Mouse (Mus musculus) heart, postnatal 0 days (tissue): Measurements from ENCODE around the gene Pde8b. TPM values are rescaled to one million over a fixed set of nuclear protein-coding genes. Genes with fewer than 3 reads are reported as not detected.

Experiments
- ATAC-seq: fragments of 200-750 bp; cut with Nextera tagmentation; 2 replicates; pipeline ENCODE4 v1.8.0; 2017; ENCODE audit warnings: low read depth, moderate number of reproducible peaks, moderate library complexity; ENCODE audit not compliant: insufficient read depth
- DNase-seq: peaks from one replicate; pipeline ENCODE4 v3.0.0-alpha.2; 2016; ENCODE audit warnings: low spot score
- H3K27ac ChIP-seq: fragments of 300-500 bp; sonication (generic); 2 replicates; pipeline ENCODE4 v1.5.1; 2014; ENCODE audit warnings: low read depth, mild to moderate bottlenecking
- H3K27me3 ChIP-seq: fragments of 300-500 bp; sonication (generic); 2 replicates; pipeline ENCODE4 v1.6.1; 2014; ENCODE audit warnings: low read length, mixed read lengths; ENCODE audit not compliant: control insufficient read depth, insufficient read depth
- H3K36me3 ChIP-seq: fragments of 300-500 bp; sonication (generic); replicated peaks from 2 replicates; pipeline ENCODE4 v1.6.1; 2014; ENCODE audit warnings: low read length, mixed read lengths; ENCODE audit not compliant: control insufficient read depth, insufficient read depth
- H3K4me1 ChIP-seq: fragments of 300-500 bp; sonication (generic); 2 replicates; pipeline ENCODE4 v1.6.1; 2014; ENCODE audit warnings: antibody characterized with exemption; ENCODE audit not compliant: control insufficient read depth, insufficient read depth
- H3K4me2 ChIP-seq: fragments of 300-500 bp; sonication (generic); 2 replicates; pipeline ENCODE4 v1.6.1; 2014; ENCODE audit warnings: low read depth, mild to moderate bottlenecking, low read length, moderate library complexity
- H3K4me3 ChIP-seq: fragments of 300-500 bp; sonication (generic); 2 replicates; pipeline ENCODE4 v1.5.1; 2014; ENCODE audit warnings: low read depth, low read length
- H3K9ac ChIP-seq: fragments of 300-500 bp; sonication (generic); replicated peaks from 2 replicates; pipeline ENCODE4 v1.6.1; 2014; ENCODE audit warnings: low read depth, low read length, mixed read lengths
- H3K9me3 ChIP-seq: fragments of 300-500 bp; sonication (generic); replicated peaks from 2 replicates; pipeline ENCODE4 v1.6.1; 2016; ENCODE audit warnings: low read length; ENCODE audit not compliant: control insufficient read depth
- CTCF ChIP-seq: IDR thresholded peaks from 2 replicates; pipeline ENCODE4 v1.5.1; 2016; ENCODE audit warnings: antibody characterized with exemption, control low read depth, low read depth
- EP300 ChIP-seq: IDR thresholded peaks from 2 replicates; pipeline ENCODE4 v1.6.1; 2016; ENCODE audit warnings: antibody characterized with exemption, low read depth
- WGBS: fragments of 180-500 bp; shearing (Covaris S2); extraction: QIAGEN DNeasy Blood & Tissue Kit; methylation state at CpG from one replicate; pipeline ENCODE4 v1.1.7; 2014; 5-methylcytosine and 5-hydroxymethylcytosine counted together
- polyA plus RNA-seq: library from polyadenylated mRNA; unstranded; fragments of >200 nt; fragmentation: Nextera tagmentation; extraction: Ambion mirVana; gene quantifications from 2 replicates; pipeline ENCODE4 v1.2.1, GENCODE M21; 2015
- total RNA-seq: library from RNA; depleted of rRNA; stranded (reverse); fragments of >200 nt; gene quantifications from 2 replicates; pipeline ENCODE4 v1.2.3, GENCODE M21; 2014; ENCODE audit warnings: low replicate concordance

Gene Pde8b
- total and polyA plus RNA-seq, 2 experiments from 2014 or later: 0.98 TPM; not detected in 1

GRCm38 (mm10) chr13:95131041-95131440 lies 119.1 kb downstream of the Pde8b start:
- 67% methylated on average over 1 of the region's 1 CpGs for WGBS
- no peaks in the 10 kb centered on the region for H3K27me3 ChIP-seq

GRCm38 (mm10) chr13:95127288-95127687 lies 122.8 kb downstream of the Pde8b start:
- no peak for TF ChIP-seq EP300
- TF ChIP-seq CTCF: no peak
- no peak overlapping the region for H3K4me2 ChIP-seq
- no peak overlapping the region for H3K27ac ChIP-seq
- no peak overlapping the region for H3K9ac ChIP-seq
- no peak for DNase-seq
- no peaks in the 10 kb centered on the region for H3K27me3 ChIP-seq
- H3K4me1 ChIP-seq: no peaks in the 10 kb centered on the region
- 79% methylated on average over 10 of the region's 10 CpGs for WGBS
- H3K9me3 ChIP-seq: no peaks in the 10 kb centered on the region
- no peaks in the 10 kb centered on the region for H3K36me3 ChIP-seq
- no peak overlapping the region for H3K4me3 ChIP-seq
- ATAC-seq: no peak

More at GRCm38 (mm10) chr13:95131041-95131440, 119.1 kb downstream of the Pde8b start:
- Histone ChIP-seq H3K4me3 (no peak overlapping the region), H3K36me3 (no peaks in the 10 kb centered on the region), H3K4me2 (no peak overlapping the region), H3K9ac (no peak overlapping the region), H3K4me1 (no peaks in the 10 kb centered on the region), H3K27ac (no peak overlapping the region), H3K9me3 (no peaks in the 10 kb centered on the region)
- DNase-seq (no peak), ATAC-seq (no peak)
- TF ChIP-seq CTCF (no peak), EP300 (no peak)

GRCm38 (mm10) chr13:95126801-95127200 lies 123.3 kb downstream of the Pde8b start:
- Histone ChIP-seq H3K27ac (no peak overlapping the region), H3K9ac (no peak overlapping the region), H3K4me1 (no peaks in the 10 kb centered on the region), H3K36me3 (no peaks in the 10 kb centered on the region), H3K4me2 (no peak overlapping the region), H3K27me3 (no peaks in the 10 kb centered on the region), H3K9me3 (no peaks in the 10 kb centered on the region), H3K4me3 (no peak overlapping the region)
- 78% methylated on average over 10 of the region's 10 CpGs for WGBS
- TF ChIP-seq CTCF: no peak
- TF ChIP-seq EP300: no peak
- no peak for ATAC-seq
- no peak for DNase-seq

- TF ChIP-seq CTCF (no peak), EP300 (no peak)
- no peaks in the 10 kb centered on the region for H3K36me3 ChIP-seq
- no peaks in the 10 kb centered on the region for H3K4me1 ChIP-seq
- no peaks in the 10 kb centered on the region for H3K9me3 ChIP-seq
- H3K27me3 ChIP-seq: no peaks in the 10 kb centered on the region
- no peak overlapping the region for H3K9ac ChIP-seq
- no peak overlapping the region for H3K4me3 ChIP-seq
- no peak overlapping the region for H3K27ac ChIP-seq
- ATAC-seq (no peak), DNase-seq (no peak)
- 73% methylated on average over 4 of the region's 4 CpGs for WGBS
- no peak overlapping the region for H3K4me2 ChIP-seq
Observed at GRCm38 (mm10) chr13:95125546-95126215, 124.5 kb downstream of the Pde8b start.

GRCm38 (mm10) chr13:95120570-95120969 lies 129.6 kb downstream of the Pde8b start:
- H3K4me3 ChIP-seq: no peak overlapping the region
- DNase-seq (no peak), ATAC-seq (no peak)
- no peaks in the 10 kb centered on the region for H3K4me1 ChIP-seq
- TF ChIP-seq CTCF (no peak), EP300 (no peak)
- no peak overlapping the region for H3K9ac ChIP-seq
- no peaks in the 10 kb centered on the region for H3K36me3 ChIP-seq
- 79% methylated on average over 4 of the region's 4 CpGs for WGBS
- no peak overlapping the region for H3K4me2 ChIP-seq
- no peaks in the 10 kb centered on the region for H3K9me3 ChIP-seq
- H3K27ac ChIP-seq: no peak overlapping the region
- H3K27me3 ChIP-seq: no peaks in the 10 kb centered on the region

GRCm38 (mm10) chr13:95113763-95114162 lies 136.4 kb downstream of the Pde8b start:
- Histone ChIP-seq H3K4me3 (no peak overlapping the region), H3K36me3 (no peaks in the 10 kb centered on the region), H3K27me3 (no peaks in the 10 kb centered on the region), H3K4me2 (no peak overlapping the region), H3K9ac (no peak overlapping the region), H3K4me1 (0 out of 2 replicates have a peak, but pooled peaks cover 4% of the 10 kb centered on the region), H3K27ac (no peak overlapping the region), H3K9me3 (no peaks in the 10 kb centered on the region)
- no peak for TF ChIP-seq EP300
- TF ChIP-seq CTCF: no peak
- ATAC-seq (no peak), DNase-seq (no peak)
- WGBS: 15% methylated on average over 5 of the region's 5 CpGs
